Mouse (Mus musculus): ENCODE measurements around the gene Tssk4. TPM values are rescaled to one million over a fixed set of nuclear protein-coding genes. Genes with fewer than 3 reads are reported as not detected.

Tssk4 gene
- polyA plus RNA-seq, 1 experiment from 2014 or later = 0.81 TPM

DNA sequence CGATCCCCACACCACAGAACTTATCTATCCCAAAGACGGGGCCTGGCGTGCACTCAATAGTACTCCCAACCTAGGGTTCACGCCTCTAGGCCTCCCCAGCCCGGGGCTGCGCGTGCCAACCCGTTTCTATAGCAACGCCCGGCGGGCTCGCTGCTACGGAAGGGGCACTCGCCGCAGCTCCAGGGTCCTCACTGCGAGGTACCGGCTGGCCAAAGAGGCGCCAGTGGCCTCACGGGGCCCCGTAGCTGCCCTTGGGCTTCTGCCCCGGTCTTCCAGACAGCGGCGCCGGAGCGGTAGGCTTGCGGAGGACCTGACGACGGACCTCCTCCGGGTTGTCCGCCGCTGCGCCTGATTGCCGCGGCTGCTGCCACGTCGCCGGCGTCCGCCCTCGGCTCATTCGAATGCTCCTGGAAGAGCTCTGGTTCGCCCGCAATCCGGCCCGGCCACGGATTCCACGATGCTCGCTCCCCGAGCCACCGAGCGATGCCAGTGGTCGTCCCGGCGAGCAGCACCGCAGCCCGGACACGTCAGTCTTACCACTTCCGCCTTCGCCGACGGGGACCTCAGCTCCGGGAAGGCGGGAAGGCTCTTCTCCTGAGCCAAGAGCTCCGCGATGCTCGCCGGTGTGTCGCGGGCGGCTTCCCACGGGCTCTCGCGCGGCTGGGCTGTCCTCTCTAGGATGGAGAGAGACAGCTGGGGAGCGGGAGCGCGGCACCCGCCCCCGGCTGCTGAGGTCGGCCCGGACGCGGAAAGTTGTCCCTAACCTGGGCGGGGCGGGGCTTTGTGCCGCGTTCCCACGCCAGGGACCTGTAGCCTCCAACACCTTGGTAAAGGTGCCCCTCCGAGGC lies 6.7 kb upstream of the Tssk4 start, which contains the start of gene Tm9sf1:
TSS of gene Tm9sf1 (minus strand) at position 747 of the 848 bp plus-strand sequence.
- DNase-seq (ENCODE audit: low spot score) = peak; percentile 78

DNA sequence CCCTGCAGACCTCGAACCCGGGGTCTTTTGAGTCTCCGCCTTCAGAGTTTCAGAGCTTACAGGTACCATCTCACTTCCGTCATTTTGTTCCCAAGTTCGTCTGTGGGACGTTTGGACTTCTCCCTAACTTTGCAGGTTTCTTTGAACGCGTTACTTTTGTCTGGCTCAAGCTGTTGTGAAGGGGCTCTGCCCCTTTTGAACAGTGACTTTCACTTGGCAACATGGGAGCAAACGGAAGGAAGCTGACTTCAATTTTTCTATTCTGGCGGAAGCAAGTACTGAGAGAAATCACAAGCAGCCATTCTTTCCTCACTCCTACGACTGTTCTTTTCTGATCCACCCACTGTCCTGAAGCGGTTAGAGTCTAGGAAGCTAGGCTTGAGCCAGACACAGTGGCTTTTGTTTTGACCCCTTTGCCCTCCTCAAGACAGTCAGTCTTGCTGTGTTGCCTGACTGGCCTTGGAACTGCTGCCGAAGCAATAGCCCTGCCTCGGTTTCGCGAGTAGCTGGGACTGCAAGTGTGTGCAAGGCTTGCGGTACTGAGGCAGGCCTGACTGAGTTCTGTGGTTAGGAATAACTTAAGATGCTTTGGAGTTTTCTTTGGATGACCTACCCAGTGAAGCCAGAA lies 5.6 kb upstream of the Tssk4 start:
- peak; percentile 52 for DNase-seq (ENCODE audit: low spot score)

GRCm38 (mm10) chr14:55651528-55651927 lies 1.5 kb downstream of the Tssk4 start:
- DNase-seq (ENCODE audit: low spot score) = peak; percentile 76

- no peak for DNase-seq (ENCODE audit: low spot score)
Observed at GRCm38 (mm10) chr14:55656935-55657334, 7.0 kb downstream of the Tssk4 start.

DNA sequence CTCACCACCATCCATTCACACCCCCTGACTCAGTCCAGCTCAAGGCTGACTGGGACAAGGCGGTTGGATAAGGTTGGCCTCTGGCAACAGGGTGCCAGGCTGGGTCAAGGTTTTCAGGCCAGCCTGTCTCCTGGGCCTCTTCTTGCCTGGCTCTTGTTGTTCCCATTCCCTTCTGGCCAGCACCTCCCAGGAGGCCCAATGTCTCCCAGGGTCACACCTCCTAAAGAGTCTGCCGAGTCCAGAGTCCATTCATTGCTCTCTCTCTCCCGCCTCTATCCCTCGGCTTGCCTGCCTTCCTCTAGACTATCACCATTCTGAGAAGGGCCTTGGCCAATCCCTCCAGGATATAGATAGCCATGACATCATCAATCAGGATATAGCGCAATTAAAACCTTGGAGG lies 8.0 kb downstream of the Tssk4 start:
- DNase-seq (ENCODE audit: low spot score) = no peak

DNA sequence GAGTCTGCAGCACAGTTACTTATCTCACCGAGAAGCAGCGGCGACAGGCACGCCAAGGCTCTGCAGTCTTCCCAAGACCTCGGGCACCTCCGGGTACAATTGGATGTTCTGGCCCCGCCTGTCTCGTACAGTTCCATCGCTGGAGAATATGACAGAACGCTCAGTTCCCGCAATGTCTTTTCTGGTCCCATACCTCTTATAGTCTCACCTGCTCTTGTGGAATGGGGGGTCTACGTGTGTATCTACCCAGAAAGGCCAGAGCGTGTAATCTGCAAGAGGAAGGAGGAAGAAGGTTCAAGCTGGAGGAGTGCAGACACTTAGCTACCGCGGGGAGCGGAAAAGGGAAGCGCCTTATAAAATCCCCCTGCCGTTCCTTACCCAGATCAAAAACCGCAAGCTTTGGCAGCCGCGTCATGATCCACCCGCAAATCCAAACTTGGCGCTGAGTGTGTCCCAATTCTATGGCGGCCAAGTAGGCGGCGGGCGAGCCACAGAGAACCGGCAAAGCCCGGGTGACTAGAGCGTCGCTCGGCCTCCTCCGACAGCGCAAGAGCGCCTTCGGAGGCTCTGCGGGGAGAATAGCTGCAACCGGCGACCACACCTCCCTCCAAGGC lies 10.1 kb downstream of the Tssk4 start, which contains the start of gene Mdp1:
TSS of gene Mdp1 (minus strand) at position 549 of the 614 bp plus-strand sequence.
- peak; percentile 87 for DNase-seq (ENCODE audit: low spot score)

GRCm38 (mm10) chr14:55660636-55661035 lies 10.7 kb downstream of the Tssk4 start:
- DNase-seq (ENCODE audit: low spot score) = no peak

DNA sequence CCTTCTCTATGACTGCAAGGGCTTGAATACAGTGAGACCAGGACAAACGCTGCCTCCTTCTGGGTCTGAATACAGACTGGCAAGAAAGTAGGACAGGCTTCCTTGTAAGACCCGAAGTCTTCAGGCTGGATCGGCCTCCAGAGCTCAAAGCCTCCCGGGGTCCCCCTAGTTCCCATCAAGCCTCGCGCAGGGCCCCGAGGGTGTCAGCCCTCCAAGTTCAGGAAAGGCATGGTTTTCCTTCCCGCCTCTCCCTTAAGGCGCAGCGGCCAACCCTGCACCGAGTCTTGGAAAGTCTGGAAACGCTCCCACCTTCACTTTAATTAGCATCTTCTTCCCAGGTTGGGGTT lies 21.5 kb downstream of the Tssk4 start:
- peak; percentile 25 for DNase-seq (ENCODE audit: low spot score)

DNA sequence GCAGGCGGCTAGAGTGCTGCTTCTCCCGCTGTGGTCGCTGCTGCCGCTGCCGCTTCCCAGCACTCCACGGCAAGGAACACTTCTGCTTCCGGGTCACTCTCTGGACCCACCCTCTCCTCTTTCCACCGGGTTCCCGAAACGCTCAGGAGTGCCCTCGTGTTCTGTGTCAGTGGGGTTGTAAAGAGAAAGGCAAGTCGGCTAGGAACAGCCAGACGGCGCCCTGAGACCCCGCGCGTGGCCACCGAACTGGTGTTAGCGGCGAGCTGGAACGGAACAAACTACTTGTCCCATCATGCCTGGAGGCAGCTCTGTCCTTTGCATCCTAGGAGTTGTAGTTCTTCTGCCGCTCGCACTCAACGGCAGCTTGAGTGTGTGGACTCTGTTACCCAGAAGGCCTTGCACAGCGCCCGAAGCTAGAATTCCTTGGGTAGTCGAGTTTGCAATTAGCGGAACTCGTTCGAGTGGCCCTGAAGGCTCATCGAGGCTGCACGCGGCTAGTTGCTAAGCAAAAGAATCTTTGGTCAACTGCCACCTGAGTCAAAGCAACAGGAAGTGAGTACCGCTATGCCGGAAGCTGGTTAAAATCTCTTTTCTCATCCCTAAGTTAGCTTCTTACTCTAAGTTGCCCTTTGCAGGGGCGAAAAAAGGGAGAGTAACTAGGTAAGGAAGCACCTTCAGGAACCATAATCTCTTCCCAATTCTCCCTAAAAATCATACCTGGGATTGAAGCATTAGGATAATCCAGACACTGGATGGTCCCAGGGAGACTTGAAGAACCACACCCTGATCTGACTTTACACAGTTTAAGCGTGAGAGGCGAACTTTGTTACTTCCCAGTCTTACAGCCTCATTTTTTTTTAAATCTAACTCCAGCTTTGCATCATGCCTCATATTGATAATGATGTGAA lies 22.1 kb downstream of the Tssk4 start, which contains the start of the genes Gmpr2 and Nedd8:
TSS of gene Gmpr2 (plus strand) at position 109 of the 908 bp plus-strand sequence.
TSS of gene Nedd8 (minus strand) at position 292 of the 908 bp plus-strand sequence.
- DNase-seq (ENCODE audit: low spot score) = peak; percentile 93

DNA sequence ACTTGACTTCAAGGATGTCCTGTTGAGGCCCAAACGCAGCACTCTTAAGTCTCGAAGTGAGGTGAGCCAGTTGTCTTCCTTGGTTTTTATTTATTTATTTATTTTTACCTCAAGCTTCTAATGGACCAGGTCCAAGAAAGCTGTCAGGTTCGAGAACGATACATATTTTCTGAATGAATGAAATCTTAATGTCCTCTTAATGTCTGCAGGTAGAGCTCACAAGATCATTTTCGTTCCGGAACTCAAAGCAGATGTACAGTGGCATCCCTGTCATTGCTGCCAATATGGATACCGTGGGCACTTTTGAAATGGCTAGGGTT lies 22.7 kb downstream of the Tssk4 start:
- no peak for DNase-seq (ENCODE audit: low spot score)

GRCm38 (mm10) chr14:55677615-55678014 lies 27.6 kb downstream of the Tssk4 start:
- no peak for DNase-seq (ENCODE audit: low spot score)

DNA sequence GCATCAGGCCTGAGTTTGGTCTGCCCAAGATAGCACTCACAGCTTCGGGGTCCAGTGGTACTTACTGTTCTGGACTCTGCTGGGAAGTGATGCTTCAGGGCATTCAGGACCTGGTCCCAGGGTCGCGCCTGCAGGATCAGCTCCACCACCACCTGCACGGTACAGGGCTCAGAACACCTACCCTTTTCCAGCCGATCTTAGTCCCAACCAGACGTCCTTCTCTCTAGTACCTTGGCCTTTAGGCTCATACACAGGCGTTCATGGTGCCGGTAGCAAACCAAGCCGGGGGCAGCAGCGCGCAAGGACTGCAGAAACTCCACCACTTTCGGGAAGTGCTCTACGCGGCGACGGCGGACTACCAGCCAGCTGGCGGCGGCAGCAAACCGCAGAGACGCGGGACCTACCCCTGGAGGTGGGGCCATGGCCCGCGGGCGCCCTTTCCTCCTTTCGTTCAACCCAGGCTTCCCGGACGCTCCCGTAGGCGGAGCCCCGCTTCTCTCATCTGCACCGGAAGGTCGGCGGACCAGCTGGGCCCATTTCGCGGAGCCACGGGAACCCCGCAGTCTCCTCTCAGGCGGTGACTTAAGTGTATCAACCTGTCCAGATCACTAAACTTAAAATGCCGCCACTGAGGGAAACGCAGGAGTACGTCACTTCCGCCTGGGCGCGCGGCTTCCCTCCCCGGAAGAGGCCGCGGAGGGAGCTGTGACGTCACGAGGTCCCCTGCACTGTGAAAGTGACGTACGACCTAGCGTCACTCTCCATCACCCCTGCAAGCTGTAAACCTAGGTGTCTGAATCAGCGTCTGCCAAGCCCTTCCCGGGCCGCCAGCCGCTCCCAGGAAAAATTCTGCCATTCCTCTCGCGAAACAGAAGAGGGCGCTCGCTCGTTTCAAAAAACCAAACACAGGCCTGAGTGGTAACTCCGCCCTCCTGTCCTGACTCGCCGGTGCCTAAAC lies 31.5 kb downstream of the Tssk4 start, which contains the start of gene Tinf2:
TSS of gene Tinf2 (minus strand) at position 661 of the 958 bp plus-strand sequence.
- DNase-seq (ENCODE audit: low spot score) = peak; percentile 97

- DNase-seq (ENCODE audit: low spot score) = no peak
Observed at GRCm38 (mm10) chr14:55682118-55682493, 32.1 kb downstream of the Tssk4 start.

DNA sequence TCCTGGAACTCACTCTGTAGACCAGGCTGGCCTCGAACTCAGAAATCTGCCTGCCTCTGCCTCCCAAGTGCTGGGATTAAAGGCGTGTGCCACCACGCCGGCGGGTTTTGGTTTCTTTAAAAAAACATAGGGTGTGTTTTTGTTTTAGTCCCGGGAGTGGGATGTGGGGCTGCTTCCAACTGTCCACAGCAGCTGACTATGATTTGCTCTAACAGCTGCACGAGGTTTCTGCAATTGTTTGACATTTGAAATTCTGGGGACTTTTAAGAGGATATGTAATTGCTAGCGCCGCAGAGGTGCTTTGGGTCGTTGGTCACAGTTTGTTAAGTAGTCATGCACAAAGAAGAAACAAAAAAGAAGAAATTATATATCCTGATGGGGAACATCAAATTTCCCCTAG lies 39.4 kb downstream of the Tssk4 start:
- no peak for DNase-seq (ENCODE audit: low spot score)

- no peak for DNase-seq (ENCODE audit: low spot score)
Observed at GRCm38 (mm10) chr14:55697226-55697625, 47.2 kb downstream of the Tssk4 start.

GRCm38 (mm10) chr14:55701131-55701530 lies 51.1 kb downstream of the Tssk4 start:
- DNase-seq (ENCODE audit: low spot score) = no peak

Measured in thymus, postnatal 0 days (tissue).